Mouse (Mus musculus) midbrain, postnatal 0 days (tissue): ENCODE measurements around the gene Dpy30. TPM values are rescaled to one million over a fixed set of nuclear protein-coding genes. Genes with fewer than 3 reads are reported as not detected.
A peak's percentile ranks its signal among the peaks of the same experiment; 100 is the strongest.

Experiments used
- ATAC-seq: fragments of 200-750 bp; cut with Nextera tagmentation; 2 replicates; pipeline ENCODE4 v1.8.0; 2017; ENCODE audit warnings: moderate number of reproducible peaks, mild to moderate bottlenecking, moderate TSS enrichment, moderate library complexity; ENCODE audit not compliant: low FRiP score
- DNase-seq: peaks from one replicate; pipeline ENCODE4 v3.0.0-alpha.2; 2015; ENCODE audit warnings: low spot score
- H3K27ac ChIP-seq: fragments of 300-500 bp; sonication (generic); 2 replicates; pipeline ENCODE4 v1.5.1; 2014; ENCODE audit warnings: low read depth, mild to moderate bottlenecking, low read length, mixed read lengths
- H3K27me3 ChIP-seq: fragments of 300-500 bp; sonication (generic); 2 replicates; pipeline ENCODE4 v1.6.1; 2014; ENCODE audit warnings: low read length, control low read depth, mixed read lengths; ENCODE audit not compliant: insufficient read depth
- H3K36me3 ChIP-seq: fragments of 300-500 bp; sonication (generic); 2 replicates; pipeline ENCODE4 v1.6.1; 2014; ENCODE audit warnings: low read length, control low read depth, mixed read lengths; ENCODE audit not compliant: insufficient read depth
- H3K4me1 ChIP-seq: fragments of 300-500 bp; sonication (generic); 2 replicates; pipeline ENCODE4 v1.6.1; 2014; ENCODE audit warnings: mild to moderate bottlenecking, control low read depth, antibody characterized with exemption, low read length, mixed read lengths; ENCODE audit not compliant: insufficient read depth
- H3K4me2 ChIP-seq: fragments of 300-500 bp; sonication (generic); 2 replicates; pipeline ENCODE4 v1.6.1; 2014; ENCODE audit warnings: low read depth, mild to moderate bottlenecking, low read length, mixed read lengths; ENCODE audit not compliant: poor library complexity, severe bottlenecking
- H3K4me3 ChIP-seq: fragments of 300-500 bp; sonication (generic); 2 replicates; pipeline ENCODE4 v1.5.1; 2014; ENCODE audit warnings: low read depth, mild to moderate bottlenecking, low read length, moderate library complexity
- H3K9ac ChIP-seq: fragments of 300-500 bp; sonication (generic); replicated peaks from 2 replicates; pipeline ENCODE4 v1.6.1; 2014; ENCODE audit warnings: mild to moderate bottlenecking, low read length, moderate library complexity, mixed read lengths; ENCODE audit not compliant: poor library complexity, severe bottlenecking
- H3K9me3 ChIP-seq: fragments of 300-500 bp; sonication (generic); 2 replicates; pipeline ENCODE4 v1.6.1; 2016; ENCODE audit warnings: low read length, control low read depth
- CTCF ChIP-seq: IDR thresholded peaks from 2 replicates; pipeline ENCODE4 v1.5.1; 2016; ENCODE audit warnings: antibody characterized with exemption, mild to moderate bottlenecking
- WGBS: fragments of 180-500 bp; shearing (Covaris S2); extraction: QIAGEN DNeasy Blood & Tissue Kit; methylation state at CpG from one replicate; pipeline ENCODE4 v1.1.7; 2014; 5-methylcytosine and 5-hydroxymethylcytosine counted together
- polyA plus RNA-seq: library from polyadenylated mRNA; unstranded; fragments of >200 nt; fragmentation: Nextera tagmentation; extraction: Ambion mirVana; gene quantifications from 2 replicates; pipeline ENCODE4 v1.2.1, GENCODE M21; 2015
- total RNA-seq: library from RNA; depleted of rRNA; stranded (reverse); fragments of >200 nt; gene quantifications from 2 replicates; pipeline ENCODE4 v1.2.3, GENCODE M21; 2014; rRNA removed

The Dpy30 gene
- total RNA-seq, result 64.0 and 68.0 TPM in 2 replicates
- polyA plus RNA-seq, result 228 and 230 TPM in 2 replicates

DNA sequence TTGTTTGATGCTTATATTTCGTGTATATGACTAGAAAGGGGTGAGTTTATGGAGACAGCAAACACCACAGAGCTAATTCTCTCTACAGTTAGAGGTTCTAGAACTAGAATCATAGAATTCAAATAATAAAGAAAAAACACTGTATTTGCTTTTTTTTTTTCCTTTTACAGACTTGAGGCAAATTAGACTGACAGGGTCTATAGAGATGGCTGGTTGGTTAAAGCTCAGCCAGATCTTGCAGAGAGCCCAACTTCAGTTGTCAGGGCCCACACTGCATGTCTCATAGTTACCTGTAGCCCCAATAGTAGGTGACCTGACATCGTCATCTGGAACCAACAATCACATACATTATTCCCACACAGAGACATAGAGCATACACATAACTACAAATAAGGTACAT is at the start of gene Dpy30:
TSS of gene Dpy30 (minus strand) at position 101 of the 400 bp plus-strand sequence.
- Histone ChIP-seq H3K4me1 (no peaks in the 10 kb centered on the region), H3K36me3 (no peaks in the 10 kb centered on the region), H3K9ac (no peak within 1 kb of the TSS), H3K9me3 (no peaks in the 10 kb centered on the region), H3K27ac (no peak within 1 kb of the TSS), H3K4me3 (no peak within 1 kb of the TSS), H3K4me2 (no peak within 1 kb of the TSS), H3K27me3 (no peaks in the 10 kb centered on the region)
- TF ChIP-seq CTCF, result no peak
- ATAC-seq (no peak), DNase-seq (no peak)
- 83% methylated on average over 2 of the region's 2 CpGs for WGBS

- Histone ChIP-seq H3K9me3 (no peaks in the 10 kb centered on the region), H3K4me3 (no peak overlapping the region), H3K4me1 (no peaks in the 10 kb centered on the region), H3K36me3 (peaks cover 22% of the 10 kb centered on the region), H3K27me3 (no peaks in the 10 kb centered on the region), H3K27ac (no peak overlapping the region), H3K4me2 (no peak overlapping the region), H3K9ac (no peak overlapping the region)
- no peak for TF ChIP-seq CTCF
- DNase-seq (no peak), ATAC-seq (no peak)
- 94% methylated on average over 1 of the region's 1 CpGs for whole genome bisulfite sequencing
Observed at GRCm38 (mm10) chr17:74363592-74363991, 39.8 kb upstream of the Dpy30 start.

DNA sequence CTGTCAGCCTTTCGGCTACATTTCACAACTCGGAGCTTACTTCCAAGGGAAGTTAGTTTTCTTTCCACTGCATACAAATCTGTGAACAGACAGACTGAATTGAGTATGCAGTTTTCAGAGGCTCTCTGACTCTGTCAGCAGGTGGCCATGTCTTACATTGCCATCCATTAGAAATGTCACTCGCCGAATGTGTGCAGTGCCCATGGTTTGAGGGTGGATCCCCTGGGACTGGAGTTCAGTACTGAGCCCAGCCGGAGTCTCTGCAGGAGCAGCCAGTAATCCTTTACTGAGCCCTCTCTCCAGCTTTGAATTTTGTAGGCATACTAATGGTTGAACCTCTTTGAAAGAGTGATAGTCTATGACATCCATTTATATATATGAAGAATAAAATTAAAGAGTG is 17.4 kb upstream of the Dpy30 start:
- DNase-seq (peak; percentile 39), ATAC-seq (no peak)
- Histone ChIP-seq H3K27me3 (no peaks in the 10 kb centered on the region), H3K4me2 (peak overlapping the region; percentile 75), H3K4me3 (peak overlapping the region; percentile 97), H3K9ac (peak overlapping the region; percentile 42; the same call in 1 of the 2 replicates), H3K27ac (no peak overlapping the region), H3K36me3 (no peaks in the 10 kb centered on the region), H3K9me3 (no peaks in the 10 kb centered on the region), H3K4me1 (peaks cover 10% of the 10 kb centered on the region)
- 18% methylated on average over 5 of the region's 5 CpGs for WGBS
- no peak for TF ChIP-seq CTCF

DNA sequence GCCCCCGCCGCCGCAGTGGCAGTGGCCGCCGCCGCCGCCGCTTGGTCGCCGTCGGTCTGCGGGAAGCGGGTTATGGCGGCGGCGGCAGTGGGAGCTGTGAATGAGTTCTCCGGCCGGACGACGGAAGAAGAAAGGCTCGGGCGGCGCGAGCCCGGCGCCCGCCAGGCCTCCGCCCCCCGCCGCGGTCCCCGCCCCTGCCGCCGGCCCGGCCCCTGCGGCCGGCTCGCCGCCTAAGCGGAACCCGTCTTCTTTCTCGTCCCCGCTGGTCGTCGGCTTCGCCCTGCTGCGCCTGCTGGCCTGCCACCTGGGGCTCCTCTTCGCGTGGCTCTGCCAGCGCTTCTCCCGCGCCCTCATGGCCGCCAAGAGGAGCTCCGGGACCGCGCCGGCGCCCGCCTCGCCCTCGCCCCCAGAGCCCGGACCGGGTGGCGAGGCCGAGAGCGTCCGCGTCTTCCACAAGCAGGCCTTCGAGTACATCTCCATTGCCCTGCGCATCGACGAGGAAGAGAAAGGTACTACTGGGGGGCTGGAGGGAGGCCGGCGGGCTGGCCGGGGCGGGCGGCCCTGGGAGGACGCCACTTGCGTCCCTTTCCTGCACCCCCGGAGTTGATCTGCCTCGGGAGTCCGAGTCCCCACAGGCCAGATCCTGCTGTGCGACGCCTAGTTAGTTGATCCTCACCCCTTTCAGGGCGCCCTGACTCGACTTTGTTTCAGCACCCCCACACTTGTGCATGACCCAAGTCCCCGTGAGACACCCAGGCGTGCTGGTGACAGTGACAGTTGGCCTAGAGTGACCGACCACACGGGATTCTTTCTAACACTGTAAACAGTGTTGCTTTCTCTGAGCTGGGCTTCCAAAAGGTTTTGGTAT is 15.4 kb upstream of the Dpy30 start, which contains the start of gene Spast:
TSS of gene Spast (plus strand) at position 51 of the 868 bp plus-strand sequence.
- no peak for TF ChIP-seq CTCF
- ATAC-seq, result peak; percentile 79
- peak within 1 kb of the TSS; percentile 97 for H3K4me3 ChIP-seq
- peaks cover 10% of the 10 kb centered on the region for H3K4me1 ChIP-seq
- no peaks in the 10 kb centered on the region for H3K27me3 ChIP-seq
- peak within 1 kb of the TSS; percentile 98 for H3K9ac ChIP-seq
- H3K36me3 ChIP-seq, result no peaks in the 10 kb centered on the region
- peak within 1 kb of the TSS; percentile 98 for H3K27ac ChIP-seq
- H3K4me2 ChIP-seq, result peak within 1 kb of the TSS; percentile 75
- H3K9me3 ChIP-seq, result no peaks in the 10 kb centered on the region
- 1% methylated on average over 39 of the region's 90 CpGs for WGBS
- peak; percentile 54 for DNase-seq

DNA sequence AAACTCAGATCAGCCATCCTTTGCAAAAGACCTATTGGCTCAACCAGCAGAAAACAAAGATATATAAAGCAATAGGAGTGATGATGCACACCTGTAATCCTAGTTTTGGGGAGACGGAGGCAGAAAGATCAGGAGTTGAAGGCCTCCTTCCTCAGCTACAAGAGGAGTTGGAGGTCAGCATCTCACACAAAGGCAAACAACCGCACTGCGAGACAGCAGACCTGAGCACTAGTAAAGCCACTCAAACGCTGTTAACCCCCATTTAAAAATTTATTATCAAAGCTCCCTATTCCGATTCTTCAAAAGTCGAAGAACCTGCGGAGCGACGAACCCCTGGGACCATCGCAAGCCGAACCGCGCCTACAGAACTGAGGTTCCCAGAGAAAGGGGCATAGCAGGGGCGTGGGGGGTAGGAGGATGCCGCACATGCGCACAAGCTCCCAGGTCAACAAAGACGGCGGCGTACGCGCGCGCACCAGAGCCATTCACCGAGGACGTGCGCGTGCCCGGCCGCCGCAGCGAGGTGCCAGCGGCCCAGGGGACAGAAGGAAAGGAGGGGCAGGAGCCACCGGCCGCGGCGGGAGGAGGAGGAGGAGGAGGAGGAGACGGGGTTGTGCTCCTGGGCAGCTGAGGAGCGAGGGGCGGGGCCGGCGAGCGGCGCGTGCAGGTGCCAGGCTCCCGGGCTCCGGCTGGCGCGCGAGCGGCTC is 14.6 kb upstream of the Dpy30 start:
- under 1% methylated on average over 38 of the region's 50 CpGs for WGBS
- TF ChIP-seq CTCF, result no peak
- Histone ChIP-seq H3K27ac (peak overlapping the region; percentile 98), H3K4me3 (peak overlapping the region; percentile 97), H3K9me3 (no peaks in the 10 kb centered on the region), H3K9ac (peak overlapping the region; percentile 98), H3K36me3 (no peaks in the 10 kb centered on the region), H3K27me3 (no peaks in the 10 kb centered on the region), H3K4me1 (peaks cover 10% of the 10 kb centered on the region), H3K4me2 (peak overlapping the region; percentile 75)
- ATAC-seq (peak; percentile 90), DNase-seq (peak; percentile 97)
